In genomic region chr9:119340909-119341816, GRCm38 (mm10) we compare ENCODE assay signal across 8 mouse cellular contexts. TPM values are rescaled to one million over a fixed set of nuclear protein-coding genes. Genes with fewer than 3 reads are reported as not detected.
DNase-seq lines count a peak whose midpoint lies in the region; ATAC-seq lines count a peak whose summit lies in the region.

Gene Myd88 (minus strand): TSS chr9:119341411.

- H3K9ac ChIP-seq in hindbrain, embryonic 11.5 days (ENCODE audit: low read depth, low read length) = peak within 1 kb of the TSS; percentile 83

- no peaks in the 10 kb centered on the region for H3K9me3 ChIP-seq in hindbrain, embryonic 11.5 days (ENCODE audit: control insufficient read depth, low read length)

- peaks cover 4% of the 10 kb centered on the region; the same call in 1 of the 2 replicates for H3K4me1 ChIP-seq in hindbrain, embryonic 11.5 days (replicated peaks; ENCODE audit: control insufficient read depth, insufficient read depth, low read length)

- H3K4me3 ChIP-seq in hindbrain, embryonic 11.5 days (ENCODE audit: low read depth, low read length) = peak within 1 kb of the TSS; percentile 72

- WGBS in hindbrain, embryonic 11.5 days = under 1% methylated on average over 67 of the region's 68 CpGs

- ATAC-seq in hindbrain, embryonic 11.5 days (ENCODE audit: low FRiP score) = peak; percentile 98

- peak; percentile 98 for DNase-seq in Muller cell, postnatal 12 days (ENCODE audit: inconsistent ontology term)
- peak; percentile 94 for DNase-seq in cerebellum, adult 9-11 months
- DNase-seq in frontal cortex, adult 2 months (ENCODE audit: extremely low spot score in 1 of 2, low spot score in 1 of 2) = peak; percentile 98
- DNase-seq in hindbrain, embryonic 11.5 days (ENCODE audit: low spot score) = peak; percentile 89
- DNase-seq in layer of hippocampus, postnatal 10 days (ENCODE audit: low spot score in 2 of 2) = peak; percentile 89 to 91
- DNase-seq in lung, postnatal 10 days = peak; percentile 99
- DNase-seq in ovary, postnatal 36 days (ENCODE audit: low spot score) = peak; percentile 91
- DNase-seq in thymus, postnatal 25 days = peak; percentile 93

- H3K4me2 ChIP-seq in hindbrain, embryonic 11.5 days (replicated peaks; ENCODE audit: low read depth, low read length) = peak within 1 kb of the TSS; percentile 67

- H3K36me3 ChIP-seq in hindbrain, embryonic 11.5 days (ENCODE audit: control insufficient read depth, insufficient read depth, low read length) = peaks cover 2% of the 10 kb centered on the region; the same call in 1 of the 2 replicates

- H3K27me3 ChIP-seq in hindbrain, embryonic 11.5 days (ENCODE audit: control insufficient read depth, insufficient read depth, low read length) = 0 out of 2 replicates have a peak, but pooled peaks cover 2% of the 10 kb centered on the region

- peak within 1 kb of the TSS; percentile 76 for H3K27ac ChIP-seq in hindbrain, embryonic 11.5 days (ENCODE audit: low read depth, low read length)

RNA-seq across cellular contexts. Expression of gene Myd88, which starts in this region (rescaled TPM):
- polyA plus RNA-seq in frontal cortex, adult 2 months (2012; rRNA removed) = 5.2 and 5.5 TPM in 2 replicates
- polyA plus RNA-seq in hindbrain, embryonic 11.5 days (2014; fragmentation: Nextera tagmentation; extraction: Ambion mirVana) = 5.7 and 7.4 TPM in 2 replicates
- 1 to 10 TPM; 5.2 to 5.9 TPM for total RNA-seq in layer of hippocampus, postnatal 10 days (2021)

Comparison
In these comparisons a context has a peak if more than half of its experiments do, and no peak if none do; other contexts are left out.
1. Peak in every context shown above with its lines: DNase-seq, ATAC-seq, H3K4me3 ChIP-seq and H3K27ac ChIP-seq.